Mouse (Mus musculus) lung, postnatal 0 days (tissue): ENCODE measurements around the gene Fabp2.

Experiments
- CTCF ChIP-seq: IDR thresholded peaks from 2 replicates; pipeline ENCODE4 v1.5.1; 2016; ENCODE audit warnings: antibody characterized with exemption, mild to moderate bottlenecking
- EP300 ChIP-seq: IDR thresholded peaks from 2 replicates; pipeline ENCODE4 v1.6.1; 2016; ENCODE audit warnings: antibody characterized with exemption, mild to moderate bottlenecking, control low read depth

DNA sequence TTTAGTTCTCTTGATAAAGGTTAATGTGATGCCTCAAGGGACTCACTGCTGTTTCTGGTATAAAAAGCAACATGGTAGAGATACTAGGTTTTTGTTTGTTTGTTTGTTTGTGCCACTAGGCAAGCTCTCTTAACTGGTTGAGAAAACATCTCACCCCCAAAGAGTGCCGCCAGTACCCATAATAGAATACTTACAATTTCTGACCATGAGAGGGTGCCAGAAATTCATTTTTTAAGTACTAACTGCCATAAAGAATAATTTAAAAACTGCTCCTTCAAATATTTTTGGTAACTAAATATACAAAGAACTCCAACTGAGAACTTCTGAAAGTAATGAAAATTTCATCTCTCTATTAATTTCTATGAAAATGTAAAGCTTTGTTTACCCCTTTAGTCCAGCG lies 35.0 kb upstream of the Fabp2 start:
- TF ChIP-seq CTCF (no peak; the same call in 1 of the 2 replicates), EP300 (no peak)
